Mouse (Mus musculus): ENCODE results near the gene Psme1.

The Psme1 gene

GRCm38 (mm10) chr14:55598521-55599390 is 20.8 kb downstream of the Psme1 start:
- no peak for DNase-seq (ENCODE audit: low spot score)

GRCm38 (mm10) chr14:55603271-55603632 is 25.3 kb downstream of the Psme1 start, which contains the start of gene Irf9:
TSS of gene Irf9 (plus strand) at chr14:55603571.
- no peak for DNase-seq (ENCODE audit: low spot score)

- DNase-seq (ENCODE audit: low spot score): peak; percentile 84
Measured at GRCm38 (mm10) chr14:55603633-55604576, 26.0 kb downstream of the Psme1 start.

GRCm38 (mm10) chr14:55604823-55605222 is 26.9 kb downstream of the Psme1 start:
- DNase-seq (ENCODE audit: low spot score): no peak

GRCm38 (mm10) chr14:55605743-55606459 is 28.0 kb downstream of the Psme1 start:
- DNase-seq (ENCODE audit: low spot score): no peak

GRCm38 (mm10) chr14:55608339-55608738 is 30.4 kb downstream of the Psme1 start:
- DNase-seq (ENCODE audit: low spot score): no peak

GRCm38 (mm10) chr14:55613346-55613745 is 35.4 kb downstream of the Psme1 start:
- no peak for DNase-seq (ENCODE audit: low spot score)

GRCm38 (mm10) chr14:55614565-55615178 is 36.7 kb downstream of the Psme1 start:
- DNase-seq (ENCODE audit: low spot score): no peak

GRCm38 (mm10) chr14:55615876-55616275 is 38.0 kb downstream of the Psme1 start:
- DNase-seq (ENCODE audit: low spot score): no peak

- no peak for DNase-seq (ENCODE audit: low spot score)
Measured at GRCm38 (mm10) chr14:55616844-55617243, 38.9 kb downstream of the Psme1 start.

GRCm38 (mm10) chr14:55617822-55618221 is 39.9 kb downstream of the Psme1 start, which contains the start of gene Rec8:
TSS of gene Rec8 (plus strand) at chr14:55618037.
- no peak for DNase-seq (ENCODE audit: low spot score)

- no peak for DNase-seq (ENCODE audit: low spot score)
Measured at GRCm38 (mm10) chr14:55618486-55619195, 40.7 kb downstream of the Psme1 start.

GRCm38 (mm10) chr14:55628077-55628827 is 50.3 kb downstream of the Psme1 start:
- no peak for DNase-seq (ENCODE audit: low spot score)

- no peak for DNase-seq (ENCODE audit: low spot score)
Measured at GRCm38 (mm10) chr14:55629312-55629711, 51.4 kb downstream of the Psme1 start.

All from ovary, postnatal 14 days (tissue).